Mouse (Mus musculus): Measurements from ENCODE around the gene Birc2. TPM values are rescaled to one million over a fixed set of nuclear protein-coding genes. Genes with fewer than 3 reads are reported as not detected.
A peak's percentile ranks its signal among the peaks of the same experiment; 100 is the strongest.

Gene Birc2
- polyA plus RNA-seq, 1 experiment from 2014 or later: 29.7 TPM

GRCm38 (mm10) chr9:7796129-7796864 is 40.6 kb downstream of the Birc2 start:
- H3K27ac ChIP-seq (ENCODE audit: low read length): no peak overlapping the region
- peaks cover 18% of the 10 kb centered on the region for H3K36me3 ChIP-seq (ENCODE audit: control insufficient read depth, insufficient read depth)
- H3K4me3 ChIP-seq (ENCODE audit: low read length): no peak overlapping the region
- no peak overlapping the region for H3K9ac ChIP-seq (ENCODE audit: low read length)
- no peak overlapping the region for H3K4me2 ChIP-seq (ENCODE audit: low read depth, low read length)
- 76% methylated on average over 6 of the region's 6 CpGs for WGBS
- ATAC-seq (replicated peaks; ENCODE audit: extremely low read depth, insufficient read depth, low FRiP score): no peak
- H3K4me1 ChIP-seq (ENCODE audit: control insufficient read depth, insufficient read depth, low read length): no peaks in the 10 kb centered on the region
- H3K9me3 ChIP-seq (replicated peaks; ENCODE audit: control insufficient read depth, low read length): no peaks in the 10 kb centered on the region
- no peaks in the 10 kb centered on the region for H3K27me3 ChIP-seq (ENCODE audit: control insufficient read depth, insufficient read depth, low read length)

- no peak overlapping the region for H3K4me3 ChIP-seq (ENCODE audit: low read length)
- ATAC-seq (replicated peaks; ENCODE audit: extremely low read depth, insufficient read depth, low FRiP score): no peak
- no peaks in the 10 kb centered on the region for H3K9me3 ChIP-seq (replicated peaks; ENCODE audit: control insufficient read depth, low read length)
- H3K36me3 ChIP-seq (ENCODE audit: control insufficient read depth, insufficient read depth): peaks cover 25% of the 10 kb centered on the region
- no peak overlapping the region for H3K4me2 ChIP-seq (ENCODE audit: low read depth, low read length)
- no peak overlapping the region for H3K27ac ChIP-seq (ENCODE audit: low read length)
- H3K27me3 ChIP-seq (ENCODE audit: control insufficient read depth, insufficient read depth, low read length): no peaks in the 10 kb centered on the region
- H3K4me1 ChIP-seq (ENCODE audit: control insufficient read depth, insufficient read depth, low read length): no peaks in the 10 kb centered on the region
- no peak overlapping the region for H3K9ac ChIP-seq (ENCODE audit: low read length)
These were observed 41.3 kb downstream of the Birc2 start for GRCm38 (mm10) chr9:7795581-7795980.

DNA sequence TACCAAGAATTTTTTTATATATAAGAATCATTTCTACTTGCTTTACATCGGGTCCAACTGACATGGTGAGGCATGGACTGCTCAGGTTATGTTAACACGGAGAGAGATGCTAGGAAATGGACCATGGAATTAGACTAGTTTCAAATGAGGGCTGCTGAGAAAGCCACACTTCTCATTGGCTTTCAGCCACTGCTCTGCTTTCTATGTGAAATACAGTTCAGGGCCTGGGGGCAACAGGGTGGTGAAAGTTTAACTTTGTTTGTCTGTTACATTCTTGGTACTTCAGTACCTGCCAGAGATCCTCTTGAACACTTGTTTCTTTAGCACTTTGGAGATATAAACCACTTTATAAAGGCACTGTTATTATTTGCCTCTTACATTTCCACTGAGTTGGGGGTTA is 43.3 kb downstream of the Birc2 start:
- ATAC-seq (replicated peaks; ENCODE audit: extremely low read depth, insufficient read depth, low FRiP score): no peak
- H3K4me1 ChIP-seq (ENCODE audit: control insufficient read depth, insufficient read depth, low read length): no peaks in the 10 kb centered on the region
- no peak overlapping the region for H3K4me3 ChIP-seq (ENCODE audit: low read length)
- no peak overlapping the region for H3K4me2 ChIP-seq (ENCODE audit: low read depth, low read length)
- H3K9me3 ChIP-seq (replicated peaks; ENCODE audit: control insufficient read depth, low read length): no peaks in the 10 kb centered on the region
- H3K9ac ChIP-seq (ENCODE audit: low read length): no peak overlapping the region
- H3K36me3 ChIP-seq (ENCODE audit: control insufficient read depth, insufficient read depth): peaks cover 26% of the 10 kb centered on the region
- 88% methylated on average over 2 of the region's 2 CpGs for WGBS
- no peak overlapping the region for H3K27ac ChIP-seq (ENCODE audit: low read length)
- no peaks in the 10 kb centered on the region for H3K27me3 ChIP-seq (ENCODE audit: control insufficient read depth, insufficient read depth, low read length)

- no peak overlapping the region for H3K27ac ChIP-seq (ENCODE audit: low read length)
- no peaks in the 10 kb centered on the region for H3K9me3 ChIP-seq (replicated peaks; ENCODE audit: control insufficient read depth, low read length)
- WGBS: 87% methylated on average over 11 of the region's 11 CpGs
- no peaks in the 10 kb centered on the region for H3K27me3 ChIP-seq (ENCODE audit: control insufficient read depth, insufficient read depth, low read length)
- H3K9ac ChIP-seq (ENCODE audit: low read length): no peak overlapping the region
- no peak for ATAC-seq (replicated peaks; ENCODE audit: extremely low read depth, insufficient read depth, low FRiP score)
- H3K4me1 ChIP-seq (ENCODE audit: control insufficient read depth, insufficient read depth, low read length): no peaks in the 10 kb centered on the region
- H3K4me3 ChIP-seq (ENCODE audit: low read length): no peak overlapping the region
- H3K4me2 ChIP-seq (ENCODE audit: low read depth, low read length): no peak overlapping the region
- peaks cover 26% of the 10 kb centered on the region for H3K36me3 ChIP-seq (ENCODE audit: control insufficient read depth, insufficient read depth)
These were observed 46.2 kb downstream of the Birc2 start for GRCm38 (mm10) chr9:7790580-7791084.

DNA sequence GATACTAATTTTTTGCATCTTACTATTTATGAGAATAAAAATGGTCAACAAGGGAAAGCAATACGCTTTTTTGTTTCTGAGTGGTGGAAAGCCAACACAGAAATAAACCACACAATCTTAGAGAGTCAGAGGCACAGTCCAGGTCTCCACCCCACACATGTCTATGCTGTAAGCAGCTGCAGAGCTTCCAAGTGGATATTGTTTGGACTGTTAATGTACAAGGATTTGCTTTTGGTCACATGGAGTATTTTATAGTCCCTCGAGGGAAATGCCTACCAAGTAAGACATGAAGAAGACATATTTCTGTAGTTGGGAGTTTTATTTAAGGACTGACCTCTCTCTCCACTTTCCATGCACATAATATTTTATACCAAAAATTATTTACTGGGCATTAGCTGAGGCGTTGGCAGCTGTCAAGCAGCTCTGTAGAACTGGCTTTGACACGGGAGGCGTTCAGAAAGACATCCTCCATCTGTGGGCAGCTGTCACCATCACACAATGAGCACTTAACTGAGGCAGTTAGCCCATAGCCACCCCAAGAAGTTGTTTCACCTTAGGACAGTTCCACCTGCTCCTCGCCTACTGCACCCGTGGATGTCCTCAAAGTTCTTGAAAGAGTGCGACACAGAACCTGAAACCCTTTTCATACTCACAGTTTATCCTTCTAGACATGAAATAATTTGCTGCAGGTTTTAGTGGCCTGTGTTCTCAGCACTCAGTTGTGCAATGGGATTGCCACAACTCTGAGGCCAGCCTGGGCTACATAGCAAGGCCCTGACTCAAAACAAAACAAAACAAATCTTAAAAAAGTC is 46.9 kb downstream of the Birc2 start:
- no peak for ATAC-seq (replicated peaks; ENCODE audit: extremely low read depth, insufficient read depth, low FRiP score)
- Histone ChIP-seq H3K36me3 (ENCODE audit: control insufficient read depth, insufficient read depth) (peaks cover 26% of the 10 kb centered on the region), H3K27ac (ENCODE audit: low read length) (no peak overlapping the region), H3K9me3 (replicated peaks; ENCODE audit: control insufficient read depth, low read length) (no peaks in the 10 kb centered on the region), H3K4me3 (ENCODE audit: low read length) (no peak overlapping the region), H3K4me2 (ENCODE audit: low read depth, low read length) (no peak overlapping the region), H3K9ac (ENCODE audit: low read length) (no peak overlapping the region), H3K27me3 (ENCODE audit: control insufficient read depth, insufficient read depth, low read length) (no peaks in the 10 kb centered on the region), H3K4me1 (ENCODE audit: control insufficient read depth, insufficient read depth, low read length) (peaks cover 4% of the 10 kb centered on the region)
- 83% methylated on average over 8 of the region's 8 CpGs for WGBS

DNA sequence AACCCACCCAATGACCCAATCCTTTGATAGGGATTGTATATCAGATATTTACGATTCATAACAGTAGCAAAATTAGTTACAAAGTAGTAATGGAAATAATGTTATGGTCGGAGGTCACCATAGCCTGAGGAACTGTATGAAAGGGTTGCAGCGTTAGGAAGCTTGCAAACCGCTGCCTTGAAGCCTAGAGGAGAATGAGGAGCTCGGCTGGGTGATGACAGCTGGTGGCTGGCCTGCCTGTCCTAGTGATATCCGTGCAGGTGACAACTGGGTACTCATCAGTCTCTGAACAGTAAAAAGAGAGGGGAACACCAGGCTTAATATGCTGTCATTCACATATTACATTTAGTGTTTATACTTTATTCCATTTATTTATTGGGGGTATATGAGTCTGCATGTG is 48.5 kb downstream of the Birc2 start:
- H3K9me3 ChIP-seq (replicated peaks; ENCODE audit: control insufficient read depth, low read length): no peaks in the 10 kb centered on the region
- no peak overlapping the region for H3K27ac ChIP-seq (ENCODE audit: low read length)
- 75% methylated on average over 6 of the region's 6 CpGs for WGBS
- H3K9ac ChIP-seq (ENCODE audit: low read length): no peak overlapping the region
- H3K4me2 ChIP-seq (ENCODE audit: low read depth, low read length): no peak overlapping the region
- no peak overlapping the region for H3K4me3 ChIP-seq (ENCODE audit: low read length)
- H3K27me3 ChIP-seq (ENCODE audit: control insufficient read depth, insufficient read depth, low read length): no peaks in the 10 kb centered on the region
- H3K4me1 ChIP-seq (ENCODE audit: control insufficient read depth, insufficient read depth, low read length): peaks cover 17% of the 10 kb centered on the region
- peaks cover 24% of the 10 kb centered on the region for H3K36me3 ChIP-seq (ENCODE audit: control insufficient read depth, insufficient read depth)
- no peak for ATAC-seq (replicated peaks; ENCODE audit: extremely low read depth, insufficient read depth, low FRiP score)

GRCm38 (mm10) chr9:7786086-7786485 is 50.8 kb downstream of the Birc2 start:
- H3K27ac ChIP-seq (ENCODE audit: low read length): no peak overlapping the region
- H3K9ac ChIP-seq (ENCODE audit: low read length): no peak overlapping the region
- ATAC-seq (replicated peaks; ENCODE audit: extremely low read depth, insufficient read depth, low FRiP score): no peak
- no peaks in the 10 kb centered on the region for H3K27me3 ChIP-seq (ENCODE audit: control insufficient read depth, insufficient read depth, low read length)
- H3K9me3 ChIP-seq (replicated peaks; ENCODE audit: control insufficient read depth, low read length): no peaks in the 10 kb centered on the region
- peaks cover 17% of the 10 kb centered on the region for H3K4me1 ChIP-seq (ENCODE audit: control insufficient read depth, insufficient read depth, low read length)
- H3K4me3 ChIP-seq (ENCODE audit: low read length): no peak overlapping the region
- peaks cover 13% of the 10 kb centered on the region for H3K36me3 ChIP-seq (ENCODE audit: control insufficient read depth, insufficient read depth)
- no peak overlapping the region for H3K4me2 ChIP-seq (ENCODE audit: low read depth, low read length)
- WGBS: 88% methylated on average over 7 of the region's 7 CpGs

GRCm38 (mm10) chr9:7785396-7785795 is 51.5 kb downstream of the Birc2 start:
- H3K36me3 ChIP-seq (ENCODE audit: control insufficient read depth, insufficient read depth): peaks cover 7% of the 10 kb centered on the region
- H3K4me1 ChIP-seq (ENCODE audit: control insufficient read depth, insufficient read depth, low read length): peaks cover 17% of the 10 kb centered on the region
- no peaks in the 10 kb centered on the region for H3K9me3 ChIP-seq (replicated peaks; ENCODE audit: control insufficient read depth, low read length)
- H3K4me3 ChIP-seq (ENCODE audit: low read length): no peak overlapping the region
- H3K9ac ChIP-seq (ENCODE audit: low read length): no peak overlapping the region
- H3K27me3 ChIP-seq (ENCODE audit: control insufficient read depth, insufficient read depth, low read length): no peaks in the 10 kb centered on the region
- H3K4me2 ChIP-seq (ENCODE audit: low read depth, low read length): no peak overlapping the region
- no peak for ATAC-seq (replicated peaks; ENCODE audit: extremely low read depth, insufficient read depth, low FRiP score)
- WGBS: 78% methylated on average over 3 of the region's 3 CpGs
- H3K27ac ChIP-seq (ENCODE audit: low read length): no peak overlapping the region

- peak; percentile 17; the same call in 1 of the 2 replicates for ATAC-seq (replicated peaks; ENCODE audit: extremely low read depth, insufficient read depth, low FRiP score)
- no peaks in the 10 kb centered on the region for H3K9me3 ChIP-seq (replicated peaks; ENCODE audit: control insufficient read depth, low read length)
- H3K27ac ChIP-seq (ENCODE audit: low read length): no peak overlapping the region; the same call in 1 of the 2 replicates
- H3K9ac ChIP-seq (ENCODE audit: low read length): no peak overlapping the region
- H3K4me1 ChIP-seq (ENCODE audit: control insufficient read depth, insufficient read depth, low read length): peaks cover 17% of the 10 kb centered on the region
- peaks cover 7% of the 10 kb centered on the region for H3K36me3 ChIP-seq (ENCODE audit: control insufficient read depth, insufficient read depth)
- H3K4me2 ChIP-seq (ENCODE audit: low read depth, low read length): no peak overlapping the region
- no peak overlapping the region for H3K4me3 ChIP-seq (ENCODE audit: low read length)
- 15% methylated on average over 1 of the region's 1 CpGs for WGBS
- no peaks in the 10 kb centered on the region for H3K27me3 ChIP-seq (ENCODE audit: control insufficient read depth, insufficient read depth, low read length)
These were observed 52.2 kb downstream of the Birc2 start for GRCm38 (mm10) chr9:7784615-7785012.
